Mouse (Mus musculus) stomach, embryonic 16.5 days (tissue): ENCODE results near the gene Zdhhc3. TPM values are rescaled to one million over a fixed set of nuclear protein-coding genes. Genes with fewer than 3 reads are reported as not detected.

Experiments used
- ATAC-seq: fragments of 200-750 bp; cut with Nextera tagmentation; 2 replicates; pipeline ENCODE4 v1.8.0; 2017; ENCODE audit warnings: moderate number of reproducible peaks, moderate TSS enrichment; ENCODE audit not compliant: insufficient read depth, low FRiP score
- H3K27ac ChIP-seq: fragments of 300-500 bp; sonication (generic); 2 replicates; pipeline ENCODE4 v1.5.1; 2014; ENCODE audit warnings: low read length
- H3K27me3 ChIP-seq: fragments of 300-500 bp; sonication (generic); 2 replicates; pipeline ENCODE4 v1.6.1; 2014; ENCODE audit warnings: low read length, control low read depth, mixed read lengths; ENCODE audit not compliant: control insufficient read depth, insufficient read depth
- H3K36me3 ChIP-seq: fragments of 300-500 bp; sonication (generic); 2 replicates; pipeline ENCODE4 v1.6.1; 2014; ENCODE audit warnings: low read length; ENCODE audit not compliant: control insufficient read depth, insufficient read depth
- H3K4me1 ChIP-seq: fragments of 300-500 bp; sonication (generic); 2 replicates; pipeline ENCODE4 v1.6.1; 2014; ENCODE audit warnings: low read length, control low read depth, mixed read lengths; ENCODE audit not compliant: control insufficient read depth, insufficient read depth
- H3K4me2 ChIP-seq: fragments of 300-500 bp; sonication (generic); 2 replicates; pipeline ENCODE4 v1.6.1; 2014; ENCODE audit warnings: low read depth, low read length, mixed read lengths
- H3K4me3 ChIP-seq: fragments of 300-500 bp; sonication (generic); replicated peaks from 2 replicates; pipeline ENCODE4 v1.5.1; 2014; ENCODE audit warnings: mild to moderate bottlenecking, low read length
- H3K9ac ChIP-seq: fragments of 300-500 bp; sonication (generic); 2 replicates; pipeline ENCODE4 v1.6.1; 2014; ENCODE audit warnings: low read length
- H3K9me3 ChIP-seq: fragments of 300-500 bp; sonication (generic); replicated peaks from 2 replicates; pipeline ENCODE4 v1.6.1; 2016; ENCODE audit warnings: low read length, control low read depth; ENCODE audit not compliant: control insufficient read depth
- WGBS: fragments of 180-500 bp; shearing (Covaris S2); extraction: QIAGEN DNeasy Blood & Tissue Kit; methylation state at CpG from one replicate; pipeline ENCODE4 v1.1.7; 2014; 5-methylcytosine and 5-hydroxymethylcytosine counted together
- polyA plus RNA-seq: library from polyadenylated mRNA; unstranded; fragments of >200 nt; fragmentation: Nextera tagmentation; extraction: Ambion mirVana; gene quantifications from 2 replicates; pipeline ENCODE4 v1.2.1, GENCODE M21; 2015

Gene Zdhhc3
- polyA plus RNA-seq, 1 experiment from 2014 or later, result 73.4 TPM

DNA sequence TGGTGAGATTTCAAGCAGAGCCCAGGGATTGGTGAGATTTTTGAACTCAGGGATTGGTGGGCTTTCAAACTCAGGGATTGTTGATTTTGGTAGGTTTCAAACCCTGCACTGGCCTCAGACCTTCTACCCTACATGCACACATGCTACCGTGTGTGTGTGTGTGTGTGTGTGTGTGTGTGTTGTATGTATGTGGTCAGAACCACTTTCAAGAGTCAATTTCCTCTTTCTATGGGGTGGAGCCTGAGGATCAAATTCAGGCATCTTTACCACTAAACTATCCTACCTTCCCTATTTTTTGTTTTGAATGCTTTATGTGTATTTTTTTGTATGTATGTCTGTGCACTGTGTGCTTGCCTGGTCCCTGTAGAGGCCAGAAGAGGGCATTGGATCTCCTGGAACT lies 65.3 kb downstream of the Zdhhc3 start:
- H3K27ac ChIP-seq, result no peak overlapping the region
- no peak for ATAC-seq
- WGBS, result 69% methylated on average over 1 of the region's 1 CpGs

DNA sequence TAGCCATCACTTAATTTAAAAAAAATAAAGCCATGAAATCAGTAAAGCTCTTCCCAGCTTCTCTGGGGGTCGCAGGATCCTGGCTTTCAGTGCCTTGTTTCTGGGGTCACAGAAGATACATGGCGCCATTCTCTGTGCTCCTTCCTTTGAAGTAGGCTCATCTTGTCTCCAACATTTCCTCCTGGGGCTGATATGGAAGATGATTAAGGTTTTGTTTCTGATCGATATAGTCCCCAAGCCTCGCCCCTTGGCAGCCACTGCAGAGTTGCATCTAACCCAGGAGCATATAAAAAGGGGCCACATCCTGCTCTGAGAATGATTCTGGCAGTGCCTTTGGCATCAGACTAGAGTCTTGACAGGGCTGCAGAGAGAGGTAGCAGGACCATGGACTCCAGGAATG lies 78.6 kb downstream of the Zdhhc3 start, which contains the start of gene Tgm4:
Tgm4 (plus strand) TSS at position 301 of the 400 bp plus-strand sequence.
- no peak within 1 kb of the TSS for H3K27ac ChIP-seq

More for the DNA sequence above, 65.3 kb downstream of the Zdhhc3 start:
- Histone ChIP-seq H3K9me3 (no peaks in the 10 kb centered on the region), H3K4me1 (no peaks in the 10 kb centered on the region), H3K27me3 (no peaks in the 10 kb centered on the region), H3K9ac (no peak overlapping the region), H3K4me3 (no peak overlapping the region), H3K36me3 (no peaks in the 10 kb centered on the region), H3K4me2 (no peak overlapping the region)

DNA sequence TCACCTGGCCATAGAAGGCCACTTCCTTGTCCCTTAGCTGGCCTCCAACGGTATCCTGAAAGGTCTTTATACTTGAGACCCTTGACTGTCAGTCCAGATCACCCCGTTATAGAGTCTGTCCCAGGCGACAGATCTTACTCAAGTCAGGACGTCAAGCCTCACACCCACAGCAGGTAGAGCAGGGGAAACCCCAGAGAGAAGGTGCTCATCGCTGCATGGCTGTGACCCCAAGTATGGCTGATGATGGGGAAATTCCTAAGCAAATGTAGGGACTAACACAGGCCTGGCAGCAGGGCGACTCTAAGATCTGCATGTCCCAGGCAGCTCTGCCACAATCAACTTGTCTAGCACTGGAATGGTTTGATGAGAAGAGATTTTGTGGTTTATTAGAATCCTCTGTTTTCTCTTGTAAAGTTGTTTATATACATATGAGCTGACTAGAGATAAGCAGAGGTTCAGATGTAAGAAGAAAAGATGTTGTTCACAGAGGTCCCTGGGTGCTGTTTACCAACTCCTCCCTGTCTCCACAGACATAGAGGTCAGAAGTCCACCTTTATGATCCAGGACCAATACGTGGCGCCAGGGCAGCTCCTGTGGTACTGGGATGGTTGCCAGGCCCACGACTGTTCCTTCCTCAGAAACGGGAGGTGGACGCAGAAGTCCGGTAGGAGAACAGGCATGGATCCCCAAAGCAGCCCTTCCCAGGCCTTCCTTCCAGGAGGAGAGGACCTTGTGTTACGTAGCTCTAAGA lies 81.3 kb downstream of the Zdhhc3 start:
- ATAC-seq, result no peak
- H3K36me3 ChIP-seq, result no peaks in the 10 kb centered on the region
- no peak overlapping the region for H3K4me3 ChIP-seq
- no peak overlapping the region for H3K4me2 ChIP-seq
- WGBS, result 77% methylated on average over 13 of the region's 13 CpGs
- no peaks in the 10 kb centered on the region for H3K27me3 ChIP-seq
- H3K9ac ChIP-seq, result no peak overlapping the region
- no peak overlapping the region for H3K27ac ChIP-seq
- no peaks in the 10 kb centered on the region for H3K9me3 ChIP-seq
- H3K4me1 ChIP-seq, result no peaks in the 10 kb centered on the region

More for the DNA sequence above, 78.6 kb downstream of the Zdhhc3 start, which contains the start of gene Tgm4:
- no peak within 1 kb of the TSS for H3K9ac ChIP-seq
- no peaks in the 10 kb centered on the region for H3K4me1 ChIP-seq
- no peak within 1 kb of the TSS for H3K4me2 ChIP-seq
- H3K9me3 ChIP-seq, result no peaks in the 10 kb centered on the region
- no peaks in the 10 kb centered on the region for H3K27me3 ChIP-seq
- no peak within 1 kb of the TSS for H3K4me3 ChIP-seq
- WGBS, result 80% methylated on average over 4 of the region's 4 CpGs
- no peak for ATAC-seq
- no peaks in the 10 kb centered on the region for H3K36me3 ChIP-seq

DNA sequence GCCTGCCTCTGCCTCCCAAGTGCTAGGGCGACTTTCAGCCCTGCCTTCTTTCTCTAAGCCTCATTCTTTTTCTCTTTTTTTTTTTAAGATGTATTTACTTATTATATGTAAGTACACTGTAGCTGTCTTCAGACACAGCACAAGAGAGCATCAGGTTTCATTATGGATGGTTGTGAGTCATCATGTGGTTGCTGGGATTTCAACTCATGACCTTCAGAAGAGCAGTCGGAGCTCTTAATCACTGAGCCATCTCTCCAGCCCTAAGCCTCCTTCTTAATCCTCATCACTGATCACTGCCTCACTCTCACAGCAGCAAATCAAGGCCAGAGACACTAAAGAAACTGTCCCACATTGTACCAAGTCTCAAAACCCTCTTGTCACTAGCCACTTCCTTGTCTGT lies 88.8 kb downstream of the Zdhhc3 start:
- Histone ChIP-seq H3K27me3 (no peaks in the 10 kb centered on the region), H3K4me3 (no peak overlapping the region), H3K4me2 (no peak overlapping the region), H3K36me3 (no peaks in the 10 kb centered on the region), H3K4me1 (0 out of 2 replicates have a peak, but pooled peaks cover 9% of the 10 kb centered on the region), H3K9ac (no peak overlapping the region), H3K9me3 (no peaks in the 10 kb centered on the region), H3K27ac (no peak overlapping the region)
- WGBS, result 82% methylated on average over 2 of the region's 2 CpGs
- ATAC-seq, result no peak

DNA sequence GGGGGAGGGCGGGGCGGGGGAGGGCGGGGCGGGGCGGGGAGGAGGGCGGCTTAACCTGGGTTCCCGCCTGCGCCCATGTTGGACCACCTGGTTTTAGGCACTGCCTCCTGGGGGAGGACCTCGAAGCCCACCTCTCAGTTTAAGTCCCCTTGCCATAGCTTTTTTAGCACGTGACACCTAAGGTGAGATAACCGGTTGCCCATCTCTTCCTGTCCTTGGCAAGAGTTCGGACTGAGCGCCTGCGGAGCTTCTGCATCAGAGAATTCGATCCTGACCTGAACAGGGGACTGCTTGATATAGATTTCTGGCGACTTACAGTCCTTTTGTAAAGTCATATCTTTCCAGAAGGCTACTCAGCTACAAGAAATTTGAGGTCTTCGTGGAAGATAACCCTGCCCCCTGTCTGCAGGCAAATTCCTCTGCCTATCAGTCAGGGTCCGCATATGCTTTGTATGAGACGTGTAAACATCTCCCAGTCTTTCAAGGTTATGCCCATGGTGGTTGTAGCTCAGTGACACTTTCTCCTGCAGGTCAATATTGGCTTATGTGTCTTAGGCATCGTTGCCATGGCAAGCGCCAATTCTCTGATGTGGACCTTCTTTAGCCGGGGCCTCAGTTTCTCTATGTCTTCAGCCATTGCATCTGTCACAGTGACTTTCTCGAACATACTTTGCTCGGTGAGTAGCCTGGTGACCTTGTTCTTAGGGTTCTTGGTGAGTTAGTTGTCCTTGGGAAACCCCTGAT lies 91.2 kb downstream of the Zdhhc3 start:
- 0 out of 2 replicates have a peak, but pooled peaks cover 10% of the 10 kb centered on the region for H3K4me1 ChIP-seq
- no peaks in the 10 kb centered on the region for H3K27me3 ChIP-seq
- ATAC-seq, result no peak
- no peaks in the 10 kb centered on the region for H3K9me3 ChIP-seq
- H3K9ac ChIP-seq, result peak overlapping the region; percentile 89; the same call in 1 of the 2 replicates
- H3K4me2 ChIP-seq, result peak overlapping the region; percentile 65
- no peak overlapping the region for H3K27ac ChIP-seq
- H3K4me3 ChIP-seq, result peak overlapping the region; percentile 81
- 32% methylated on average over 19 of the region's 24 CpGs for WGBS
- no peaks in the 10 kb centered on the region for H3K36me3 ChIP-seq

DNA sequence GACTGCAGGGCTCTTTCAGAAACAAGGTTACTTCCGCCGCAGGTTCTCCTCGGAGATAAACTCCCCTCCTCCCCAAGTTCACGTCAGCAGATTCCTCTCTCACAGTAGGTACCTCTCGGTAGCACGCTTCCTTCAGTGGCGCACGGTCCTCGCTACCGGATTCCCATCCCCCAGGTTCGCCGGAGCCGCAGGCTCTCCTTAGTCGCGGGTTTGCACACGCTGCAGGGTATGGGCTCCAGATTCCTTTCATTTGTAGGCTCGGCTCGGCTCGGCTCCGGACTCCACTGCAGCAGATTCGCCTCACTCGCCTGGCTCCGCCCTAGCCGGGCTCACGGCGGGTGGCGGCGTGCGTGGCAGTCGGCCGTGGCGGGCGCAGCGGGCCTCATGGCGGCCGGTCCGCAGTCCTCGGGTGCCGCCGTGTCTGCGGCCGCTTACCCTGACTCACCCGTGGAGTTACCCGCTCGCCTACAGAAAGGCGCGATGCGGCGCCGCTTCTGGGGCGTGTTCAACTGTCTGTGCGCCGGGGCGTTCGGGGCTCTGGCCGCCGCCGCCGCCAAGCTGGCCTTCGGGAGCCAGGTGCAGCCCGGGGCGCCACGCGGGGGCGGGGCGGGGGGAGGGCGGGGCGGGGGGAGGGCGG lies 91.9 kb downstream of the Zdhhc3 start, which contains the start of gene Tmem42:
Tmem42 (plus strand) TSS at position 332 of the 637 bp plus-strand sequence.
- no peaks in the 10 kb centered on the region for H3K36me3 ChIP-seq
- H3K4me2 ChIP-seq, result peak within 1 kb of the TSS; percentile 65
- WGBS, result under 1% methylated on average over 51 of the region's 69 CpGs
- no peaks in the 10 kb centered on the region for H3K27me3 ChIP-seq
- H3K9me3 ChIP-seq, result no peaks in the 10 kb centered on the region
- ATAC-seq, result peak; percentile 99
- H3K9ac ChIP-seq, result peak within 1 kb of the TSS; percentile 89
- peak within 1 kb of the TSS; percentile 81 for H3K4me3 ChIP-seq
- peak within 1 kb of the TSS; percentile 93 for H3K27ac ChIP-seq
- H3K4me1 ChIP-seq, result 0 out of 2 replicates have a peak, but pooled peaks cover 10% of the 10 kb centered on the region

Other genes with a start within 250 kb of the Zdhhc3 start
- gene Zfp445, start 247.2 kb downstream of the Zdhhc3 start, polyA plus RNA-seq, result 70.9 and 79.6 TPM in 2 replicates
- gene Zkscan7, start 227.5 kb downstream of the Zdhhc3 start, polyA plus RNA-seq, result 4.8 and 4.9 TPM in 2 replicates
- gene Zfp105, start 190.1 kb downstream of the Zdhhc3 start, polyA plus RNA-seq, result 12.0 and 12.6 TPM in 2 replicates
- gene 1110059G10Rik, start 162.2 kb downstream of the Zdhhc3 start, polyA plus RNA-seq, result 27.4 and 32.7 TPM in 2 replicates
- gene Kif15, start 162.2 kb downstream of the Zdhhc3 start, polyA plus RNA-seq, result 32.0 and 36.2 TPM in 2 replicates
- gene Tmem42, start 91.9 kb downstream of the Zdhhc3 start, polyA plus RNA-seq, result 18.7 and 20.7 TPM in 2 replicates
- 0.48 and 0.50 TPM in 2 replicates for gene Tgm4, start 78.5 kb downstream of the Zdhhc3 start, polyA plus RNA-seq
- gene Exosc7, start within 50 bp of the Zdhhc3 start, polyA plus RNA-seq, result 112 and 125 TPM in 2 replicates
- 1.8 and 2.5 TPM in 2 replicates for gene Clec3b, start 37.7 kb upstream of the Zdhhc3 start, polyA plus RNA-seq
- gene Cdcp1, start 102.8 kb upstream of the Zdhhc3 start, polyA plus RNA-seq, result 14.5 and 18.6 TPM in 2 replicates
- 4.1 and 4.4 TPM in 2 replicates for gene Tmem158, start 147.6 kb upstream of the Zdhhc3 start, polyA plus RNA-seq